Mouse (Mus musculus) adrenal gland, adult (tissue): ENCODE results near the gene Ldlrad3.

Source experiments
- DNase-seq, 2 experiments: peaks; one replicate each; pipeline ENCODE4 v3.0.0; 2022 to 2023; ENCODE audit warnings: low spot score in 1 of 2; ENCODE audit not compliant: inconsistent age in 2 of 2

Gene Ldlrad3

DNA sequence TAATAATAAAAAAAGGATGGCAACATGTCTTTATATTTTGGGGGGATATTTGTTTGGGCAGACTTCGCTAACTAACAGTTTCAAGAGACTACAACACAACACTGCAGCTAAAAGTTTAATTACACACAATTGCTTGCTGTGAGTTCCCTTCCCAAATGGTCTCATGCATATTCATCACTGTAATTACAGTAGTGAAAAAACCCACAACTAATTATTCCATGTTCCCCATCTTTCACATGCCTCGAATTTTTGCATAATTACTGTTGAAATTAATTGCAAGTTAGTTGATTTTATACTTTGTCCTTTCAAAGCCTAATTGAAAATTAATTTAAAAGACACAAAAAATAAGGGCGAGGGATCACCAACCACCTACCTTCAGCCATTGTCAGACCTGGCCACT, 212.4 kb downstream of the Ldlrad3 start:
- no peak for DNase-seq

DNA sequence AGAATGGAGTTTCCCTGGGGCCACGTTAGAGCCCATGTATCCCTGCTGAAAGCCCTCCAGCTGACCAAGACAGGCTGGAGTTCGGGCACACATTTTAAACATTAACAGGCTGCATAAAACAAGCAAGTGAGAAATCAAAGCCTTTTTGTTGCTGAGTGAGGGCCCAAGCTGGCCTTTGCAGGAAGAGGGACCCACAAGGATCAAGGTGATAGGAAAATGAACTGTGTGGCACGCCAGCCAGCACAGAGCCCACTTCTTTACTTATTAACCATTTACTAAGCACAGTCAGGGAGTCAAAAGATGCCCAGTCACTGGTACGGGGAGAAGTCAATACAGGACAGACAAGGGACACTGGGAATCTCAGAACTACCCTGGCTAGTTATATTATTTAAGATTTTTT, 218.6 kb downstream of the Ldlrad3 start:
- DNase-seq = no peak

DNA sequence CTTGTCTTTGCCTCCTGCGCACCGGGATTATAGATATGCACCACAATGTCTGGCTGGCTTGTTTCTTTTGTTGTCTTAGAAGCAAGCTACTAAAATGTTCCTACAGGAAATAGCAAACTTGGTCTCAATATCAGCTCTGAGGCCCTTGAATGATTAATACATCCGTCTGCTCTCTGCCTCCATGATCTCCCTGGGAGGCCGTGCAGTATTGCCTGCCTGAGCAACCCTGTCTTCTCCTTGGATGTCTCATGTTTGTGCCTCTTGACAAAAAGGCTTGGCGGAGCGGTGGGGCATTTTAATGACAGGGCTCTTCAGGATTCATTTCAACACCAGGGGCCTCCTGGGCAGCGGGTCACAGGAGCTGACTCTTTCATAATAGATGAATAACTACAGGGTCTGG, 219.0 kb downstream of the Ldlrad3 start:
- no peak for DNase-seq

DNA sequence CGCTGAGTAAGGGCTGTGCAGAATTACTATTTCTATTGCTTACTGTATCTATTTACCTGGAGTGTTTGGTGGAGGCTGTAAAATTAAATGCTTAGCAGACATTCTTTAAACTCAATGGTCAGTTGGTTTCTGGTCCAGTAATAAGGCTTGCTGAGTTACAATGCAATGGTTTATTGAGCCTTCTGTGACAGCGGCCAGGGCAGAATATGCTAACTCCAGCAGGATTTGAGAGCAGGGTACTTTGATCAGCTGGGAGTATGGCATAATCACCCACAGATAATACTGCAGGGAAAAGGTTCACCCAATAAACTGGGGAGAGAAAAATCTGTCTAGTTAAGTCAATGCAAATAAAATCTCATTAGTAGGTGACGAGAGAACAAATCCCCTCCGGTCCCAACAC, 220.2 kb downstream of the Ldlrad3 start:
- DNase-seq = no peak

DNA sequence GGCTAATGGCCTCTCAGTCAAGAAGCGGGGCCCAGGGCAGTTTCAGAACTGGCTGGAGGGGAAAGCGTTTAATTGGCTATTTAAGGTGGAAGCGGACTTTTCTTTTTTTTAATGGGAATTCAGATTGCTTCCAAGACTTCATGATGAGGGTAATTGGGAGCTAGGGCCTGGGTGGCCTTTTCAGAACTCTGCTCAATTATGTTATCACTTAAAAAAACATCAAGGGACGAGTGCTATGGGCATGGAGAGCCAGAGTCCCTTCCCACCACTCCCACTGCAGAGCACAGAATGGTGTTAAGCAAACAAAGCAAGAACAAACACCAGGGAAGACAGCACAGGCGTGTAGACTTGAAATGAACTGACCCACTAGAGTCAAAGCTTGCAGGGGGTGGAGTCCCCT, 220.7 kb downstream of the Ldlrad3 start:
- no peak for DNase-seq

DNA sequence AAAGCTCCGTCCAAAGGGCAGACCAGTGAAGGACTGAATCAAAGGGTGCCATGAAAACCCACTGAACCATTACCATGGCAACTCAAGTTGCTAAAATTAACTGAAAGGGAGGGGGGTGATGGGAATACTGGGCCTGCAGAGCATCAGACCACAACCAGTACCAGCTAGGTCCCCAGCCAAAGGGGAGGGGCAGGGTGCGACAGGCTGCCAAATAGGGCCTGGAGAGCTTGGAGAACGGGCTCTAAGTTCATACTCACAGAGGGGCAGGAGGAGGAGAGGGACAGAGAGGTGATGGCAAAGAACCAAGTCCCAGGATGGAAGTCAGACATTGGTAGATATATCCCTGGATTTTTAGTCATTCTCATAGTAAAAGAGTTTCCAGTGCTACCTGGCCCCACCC, 222.8 kb downstream of the Ldlrad3 start:
- DNase-seq = no peak

DNA sequence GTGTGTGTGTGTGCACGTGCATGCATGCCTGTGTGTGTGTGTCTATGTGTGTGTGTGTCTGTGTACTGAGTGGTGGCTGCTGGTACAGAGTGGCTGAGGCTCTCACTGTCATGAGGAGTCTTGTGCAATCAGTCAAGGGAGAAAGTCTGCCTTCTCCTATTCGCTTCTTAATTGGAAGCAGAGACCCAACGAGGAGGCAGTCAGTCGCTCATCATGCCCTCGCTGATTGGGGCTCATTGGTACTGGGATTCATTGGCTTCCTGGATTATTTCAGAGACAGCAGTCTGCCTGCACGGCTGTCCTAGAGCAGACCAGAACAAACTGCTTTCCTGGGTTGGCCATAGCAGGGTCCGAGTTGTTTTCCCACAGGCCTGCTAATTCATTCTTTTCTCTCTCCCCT, 223.8 kb downstream of the Ldlrad3 start:
- DNase-seq = no peak

DNA sequence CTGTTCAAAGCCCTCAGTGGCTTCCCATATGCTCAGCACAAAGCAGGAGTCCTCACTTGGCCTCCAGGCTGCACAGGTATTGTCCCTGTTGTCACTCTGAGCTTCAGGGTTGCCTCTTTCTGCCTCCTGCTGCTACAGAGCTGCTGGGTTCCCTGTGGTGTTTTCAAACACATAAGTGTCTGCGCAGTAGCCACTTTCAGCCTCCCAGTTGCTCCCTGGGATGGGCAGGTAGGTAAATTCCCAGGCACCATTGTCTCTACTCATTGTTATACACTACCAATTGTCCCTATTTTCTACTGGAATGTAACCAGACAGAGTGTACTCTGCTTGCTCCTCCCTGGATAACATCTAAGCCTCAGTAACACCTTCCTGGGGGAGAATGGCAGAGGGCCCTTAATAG, 224.8 kb downstream of the Ldlrad3 start:
- no peak for DNase-seq

DNA sequence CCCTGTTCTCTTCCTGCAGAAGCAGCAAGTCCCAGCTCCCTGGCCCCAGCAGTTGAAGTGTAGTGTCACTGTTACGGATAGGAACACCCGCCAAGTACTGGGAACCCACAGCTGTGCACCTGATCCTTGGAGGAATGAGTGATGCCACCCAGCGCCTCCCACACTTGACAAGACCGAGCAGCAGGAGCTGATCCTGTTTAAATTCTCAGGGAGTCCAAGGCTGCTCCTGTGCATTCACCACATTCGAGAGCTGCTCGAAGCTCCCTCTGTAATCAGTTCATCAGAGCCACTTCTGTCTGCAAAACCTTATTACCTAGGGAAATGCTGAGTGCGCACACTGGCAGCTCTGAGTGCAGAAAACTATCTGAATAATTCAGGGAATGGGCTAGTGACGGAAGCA, 225.5 kb downstream of the Ldlrad3 start:
- no peak for DNase-seq

DNA sequence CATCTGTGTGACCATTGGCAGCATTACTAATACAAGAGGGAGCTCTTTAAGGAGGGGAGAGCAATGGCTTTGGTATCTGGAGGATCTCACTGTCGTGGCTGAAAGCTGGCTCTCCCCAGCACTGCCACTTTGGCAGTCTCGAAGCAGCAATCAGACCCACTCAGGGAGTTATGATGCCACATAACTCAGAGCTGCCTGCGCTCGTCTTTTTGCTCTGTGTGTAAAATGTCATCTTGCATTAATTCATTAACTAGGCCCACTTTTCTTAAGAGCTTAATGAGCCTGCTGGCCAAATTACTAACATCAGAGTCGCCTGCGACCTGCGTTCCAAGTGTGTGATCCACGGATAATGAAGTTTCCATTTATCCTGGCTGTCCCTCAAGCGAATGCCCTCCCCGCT, 230.1 kb downstream of the Ldlrad3 start:
- no peak for DNase-seq

DNA sequence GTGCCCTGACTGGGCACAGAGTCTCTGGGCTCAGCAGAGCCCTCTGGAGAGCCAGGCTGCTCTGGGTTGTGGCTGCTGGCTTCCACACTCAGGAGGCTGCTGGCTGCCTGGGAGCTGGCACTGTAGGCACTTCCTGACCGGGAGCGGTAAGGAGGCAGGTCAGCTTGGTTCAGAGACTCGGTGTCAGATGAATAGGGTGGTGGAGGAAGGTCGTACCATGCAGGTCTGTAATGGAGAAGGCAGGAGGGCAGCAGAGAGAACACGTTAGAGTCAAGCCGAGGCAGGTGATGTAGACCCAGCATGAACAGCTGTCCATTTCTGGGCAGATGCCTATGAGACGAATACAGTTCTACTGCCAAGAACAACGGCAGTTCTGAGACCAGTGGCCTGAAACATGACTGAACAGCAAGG, 233.2 kb downstream of the Ldlrad3 start:
- DNase-seq = peak in 1 of 2 experiments; percentile 29

DNA sequence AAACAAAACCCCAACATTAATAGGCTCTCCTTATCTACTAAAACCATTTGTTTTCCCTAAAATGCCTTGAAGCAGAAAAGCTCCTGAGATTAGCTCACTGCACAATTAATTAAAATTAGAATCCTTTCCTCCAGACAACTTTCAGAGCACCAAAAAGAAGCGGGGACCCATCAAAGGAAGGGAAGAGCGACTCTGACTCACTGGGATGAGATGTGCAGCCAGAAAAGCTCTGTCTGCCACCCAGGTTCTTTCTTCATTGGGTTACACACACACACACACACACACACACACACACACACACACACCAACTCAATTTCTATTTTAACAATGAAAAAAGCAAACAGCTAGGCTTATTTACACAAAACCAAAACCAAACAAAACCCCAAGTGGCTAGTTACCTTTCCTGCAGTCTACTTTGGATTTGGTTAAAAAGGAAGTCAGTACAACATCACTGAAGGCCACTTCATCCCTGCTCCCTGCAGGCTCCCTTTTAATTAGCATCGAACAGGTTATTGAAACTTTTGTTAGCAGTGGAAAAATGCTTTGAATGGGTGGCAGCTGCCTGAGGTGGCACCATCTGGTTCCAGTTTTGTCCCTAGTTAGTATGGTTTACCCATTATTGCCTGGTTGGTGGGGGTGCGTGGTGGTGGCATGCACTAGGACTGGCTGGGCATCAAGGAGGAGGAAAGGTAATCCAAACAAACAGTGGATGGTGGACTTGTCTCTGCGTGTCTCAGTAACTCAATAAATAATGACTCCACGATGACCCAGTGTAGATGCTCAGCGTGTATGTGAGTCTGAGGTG, 235.3 kb downstream of the Ldlrad3 start:
- no peak for DNase-seq

DNA sequence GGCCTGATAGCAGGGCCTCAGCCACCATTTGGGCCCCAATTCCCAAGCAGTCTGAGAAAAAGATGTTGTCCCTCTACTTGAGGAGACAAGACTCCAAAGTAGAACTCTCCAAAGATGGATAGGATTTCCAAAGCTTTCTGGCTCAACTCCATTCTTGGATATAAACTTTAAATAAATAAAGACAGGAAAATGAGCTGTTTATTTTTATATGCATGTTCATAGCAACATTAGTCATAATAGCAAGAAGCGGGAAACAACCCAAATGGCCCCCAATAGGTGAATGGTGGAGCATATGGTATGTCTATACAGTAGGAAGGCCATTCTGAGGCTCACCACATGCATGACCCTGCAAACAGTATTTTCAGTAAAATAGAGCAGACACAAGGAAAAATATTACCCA, 251.2 kb downstream of the Ldlrad3 start:
- no peak for DNase-seq

DNA sequence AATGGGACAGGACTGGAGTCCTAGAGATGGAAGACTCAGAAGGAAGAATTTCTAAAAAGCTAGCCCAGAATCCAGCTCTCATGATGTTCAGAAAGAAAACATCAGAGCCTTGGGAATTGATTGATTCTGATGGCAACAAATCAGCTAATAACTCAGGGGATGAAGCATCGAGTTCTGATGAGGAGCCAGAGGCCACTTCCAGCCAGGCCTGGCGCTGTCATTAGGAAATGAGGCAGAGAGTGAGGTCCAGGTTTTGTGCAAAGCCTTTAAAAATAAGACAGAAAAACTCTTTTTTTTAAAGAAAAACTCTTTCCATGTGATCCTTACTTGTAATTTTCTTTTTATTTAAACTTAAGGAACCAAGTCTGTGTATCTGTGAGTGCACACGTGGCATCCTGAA, 252.9 kb downstream of the Ldlrad3 start:
- no peak for DNase-seq

DNA sequence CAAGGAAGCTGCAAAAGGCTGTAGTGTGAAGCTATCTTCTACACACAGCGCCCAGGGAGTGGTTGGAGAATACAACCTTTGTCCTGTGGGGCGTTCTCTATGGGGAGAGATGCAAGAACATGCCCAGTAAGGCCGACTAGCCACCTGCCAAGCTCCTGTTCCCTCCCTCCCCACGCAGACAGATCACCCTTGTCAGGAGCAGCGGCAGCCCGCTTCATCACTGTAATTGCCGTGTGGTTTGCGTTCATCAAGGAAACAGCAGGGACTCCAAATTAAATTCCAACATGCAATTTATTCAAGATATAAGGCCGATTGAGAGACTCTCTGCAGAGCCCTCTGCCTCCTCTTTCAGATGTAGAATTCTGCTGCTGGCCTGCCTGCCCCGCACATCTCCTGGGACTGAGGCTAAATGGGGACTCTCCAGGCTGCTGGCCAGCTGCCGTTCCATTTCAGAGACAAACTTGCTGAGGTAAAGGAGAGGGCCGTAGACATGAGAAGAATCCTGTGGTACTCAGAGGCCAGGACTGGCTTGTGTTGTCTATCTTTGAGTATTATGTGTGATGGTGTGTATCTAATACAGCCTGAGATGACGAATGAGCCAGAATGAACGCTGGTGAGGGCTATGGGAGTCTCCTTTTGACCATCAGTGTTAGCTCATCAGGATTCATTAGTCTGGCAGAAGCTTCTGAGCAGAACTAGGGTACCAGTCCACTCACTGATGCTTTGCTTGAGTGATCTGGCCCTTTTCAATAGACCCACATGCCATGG, 253.8 kb downstream of the Ldlrad3 start:
- no peak for DNase-seq

DNA sequence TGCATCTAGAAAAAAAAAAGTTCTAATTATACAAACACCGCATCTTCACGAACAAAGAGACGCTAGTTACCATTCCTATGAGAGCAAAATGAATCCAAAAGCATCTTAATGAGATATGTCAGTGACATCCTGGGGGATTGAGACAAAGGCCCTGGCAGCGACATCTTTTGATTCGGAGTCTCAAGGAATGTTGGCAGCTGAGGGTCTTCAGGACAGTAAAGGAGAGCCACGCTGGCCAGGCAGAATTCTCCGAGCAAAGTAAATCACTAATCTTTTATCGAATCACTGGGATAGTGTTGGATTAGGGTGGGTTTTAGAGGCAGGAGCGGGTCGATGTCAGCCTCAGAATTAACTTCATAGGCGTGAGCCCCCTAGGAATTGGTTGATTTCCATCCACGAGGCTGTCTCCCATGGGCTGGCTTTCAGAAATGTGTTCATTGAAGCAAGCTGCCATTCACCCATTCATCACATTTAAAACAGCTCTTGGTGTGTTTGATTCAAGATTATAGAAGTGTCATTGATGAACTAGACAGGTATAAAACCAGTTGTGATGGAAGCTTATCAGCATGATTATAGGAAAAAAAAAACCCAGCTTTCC, 260.5 kb downstream of the Ldlrad3 start:
- DNase-seq = no peak

DNA sequence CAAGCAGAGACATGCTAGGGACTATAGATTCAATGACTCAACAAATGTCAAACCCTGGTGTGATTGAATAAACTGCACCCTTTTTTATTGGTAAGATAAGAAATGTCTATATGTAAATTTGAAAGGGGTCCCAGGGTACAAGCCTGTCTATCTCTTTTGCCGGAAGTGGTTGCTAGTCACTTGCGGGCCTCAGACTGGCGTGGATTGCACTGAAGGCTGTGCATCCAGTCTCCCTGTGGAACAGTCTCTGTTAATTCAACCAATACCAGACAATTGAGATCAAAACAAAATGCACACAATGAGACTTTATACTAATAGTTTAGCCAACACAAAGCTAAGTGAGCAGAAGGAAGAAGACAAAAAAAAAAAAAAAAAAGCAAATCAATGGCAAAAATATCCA, 261.0 kb downstream of the Ldlrad3 start:
- DNase-seq = no peak

DNA sequence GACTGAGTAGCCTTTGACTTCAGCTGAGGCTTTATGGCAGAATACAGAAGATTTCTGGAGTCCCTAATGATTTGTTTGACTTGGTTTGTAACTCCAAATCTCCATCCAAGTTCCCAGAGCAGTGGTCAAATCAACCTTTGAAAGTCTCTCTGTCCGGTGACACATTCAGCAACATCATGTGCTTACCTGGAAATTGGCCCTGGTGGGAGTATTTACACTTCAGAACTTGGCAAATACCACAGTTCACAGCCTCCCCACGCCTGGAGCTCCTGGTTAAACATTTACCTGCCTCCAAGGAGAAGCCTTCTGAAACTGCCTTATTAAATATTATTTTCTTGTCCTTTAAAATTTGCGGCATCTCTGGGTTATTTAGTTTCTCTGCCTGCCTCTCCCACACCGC, 263.0 kb downstream of the Ldlrad3 start:
- DNase-seq = no peak

DNA sequence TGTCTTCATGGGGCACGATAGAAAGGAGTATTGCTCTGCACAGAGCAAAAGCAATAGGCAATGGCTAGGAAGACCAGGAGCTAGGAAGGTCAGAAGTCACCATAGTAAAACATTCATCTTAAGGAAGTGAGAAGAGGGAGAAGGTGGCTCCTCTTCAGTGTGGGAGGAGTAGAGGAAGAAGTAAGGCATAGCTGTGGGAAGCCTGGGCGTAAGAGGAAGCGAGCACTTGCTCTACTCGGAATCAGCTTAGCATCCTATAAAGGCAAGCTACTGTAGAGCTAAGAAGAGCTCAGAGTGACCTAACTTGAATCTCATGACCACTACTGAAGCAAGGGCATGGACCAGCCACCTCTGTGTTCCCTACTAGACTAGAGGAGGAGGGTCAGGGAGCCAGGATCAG, 263.9 kb downstream of the Ldlrad3 start:
- DNase-seq = no peak

DNA sequence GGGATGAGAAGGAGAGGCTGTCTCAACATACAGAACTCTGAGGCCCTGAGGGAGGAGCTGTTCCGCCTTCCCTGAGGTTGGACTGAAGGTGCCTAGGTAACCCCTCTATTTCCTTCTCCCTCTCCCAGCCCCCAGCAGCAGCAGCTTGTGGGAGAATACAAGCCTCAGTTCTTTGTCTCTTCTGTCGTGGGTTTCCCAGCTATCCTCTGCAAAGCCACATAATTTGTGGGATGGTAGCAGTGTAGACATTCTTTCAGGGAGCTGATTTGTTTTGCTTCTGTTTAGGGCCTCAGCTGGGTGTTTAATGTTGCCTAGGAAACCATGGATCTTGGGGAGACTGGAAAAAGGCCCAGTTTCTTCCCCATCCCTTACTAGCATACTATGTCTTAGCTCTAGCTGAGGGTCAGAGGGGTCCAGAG, 266.0 kb downstream of the Ldlrad3 start:
- DNase-seq = no peak

DNA sequence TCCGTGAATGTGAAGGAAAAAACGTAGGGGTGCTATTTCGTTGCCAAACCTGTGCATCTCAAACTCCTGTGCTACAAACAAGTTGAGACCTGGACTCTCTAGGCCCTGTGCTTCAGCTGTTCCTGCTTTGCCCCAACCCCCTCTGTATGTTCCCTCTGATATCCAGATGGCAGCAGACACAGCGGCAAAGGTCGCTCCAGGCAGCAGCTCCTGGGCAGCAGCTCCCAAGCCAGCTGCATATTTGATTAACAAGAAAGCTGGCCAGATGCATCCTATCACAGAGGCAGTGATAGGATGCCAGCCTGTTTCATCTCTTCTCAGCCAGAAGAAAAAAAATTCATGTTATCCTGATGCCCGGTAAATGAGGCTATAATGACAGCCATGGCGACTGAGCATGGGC, 267.7 kb downstream of the Ldlrad3 start:
- peak; percentile 19 to 30 for DNase-seq
